Mouse (Mus musculus) stomach, embryonic 15.5 days (tissue): ENCODE measurements around the gene Smarcc2. TPM values are rescaled to one million over a fixed set of nuclear protein-coding genes. Genes with fewer than 3 reads are reported as not detected.

ENCODE experiments used
- ATAC-seq: fragments of 200-750 bp; cut with Nextera tagmentation; 2 replicates; pipeline ENCODE4 v1.8.0; 2017; ENCODE audit warnings: low read depth, moderate number of reproducible peaks, moderate TSS enrichment; ENCODE audit not compliant: insufficient read depth, low FRiP score
- H3K27ac ChIP-seq: fragments of 300-500 bp; sonication (generic); 2 replicates; pipeline ENCODE4 v1.5.1; 2015; ENCODE audit warnings: mild to moderate bottlenecking, inconsistent platforms
- H3K27me3 ChIP-seq: fragments of 300-500 bp; sonication (generic); replicated peaks from 2 replicates; pipeline ENCODE4 v1.6.1; 2015; ENCODE audit warnings: inconsistent platforms
- H3K36me3 ChIP-seq: fragments of 300-500 bp; sonication (generic); 2 replicates; pipeline ENCODE4 v1.6.1; 2015; ENCODE audit warnings: inconsistent platforms
- H3K4me1 ChIP-seq: fragments of 300-500 bp; sonication (generic); 2 replicates; pipeline ENCODE4 v1.6.1; 2015; ENCODE audit warnings: inconsistent platforms
- H3K4me2 ChIP-seq: fragments of 300-500 bp; sonication (generic); 2 replicates; pipeline ENCODE4 v1.6.1; 2015; ENCODE audit warnings: mild to moderate bottlenecking, inconsistent platforms
- H3K4me3 ChIP-seq: fragments of 300-500 bp; sonication (generic); replicated peaks from 2 replicates; pipeline ENCODE4 v1.5.1; 2015; ENCODE audit warnings: inconsistent platforms
- H3K9ac ChIP-seq: fragments of 300-500 bp; sonication (generic); 2 replicates; pipeline ENCODE4 v1.6.1; 2015; ENCODE audit warnings: inconsistent platforms
- H3K9me3 ChIP-seq: fragments of 300-500 bp; sonication (generic); 2 replicates; pipeline ENCODE4 v1.6.1; 2016; ENCODE audit warnings: inconsistent platforms
- WGBS: fragments of 180-500 bp; shearing (Covaris S2); methylation state at CpG from one replicate; pipeline ENCODE4 v1.1.7; 2015; 5-methylcytosine and 5-hydroxymethylcytosine counted together
- polyA plus RNA-seq: library from polyadenylated mRNA; unstranded; fragments of >200 nt; fragmentation: Nextera tagmentation; extraction: Ambion mirVana; gene quantifications from 2 replicates; pipeline ENCODE4 v1.2.1, GENCODE M21; 2015

Smarcc2 gene
- polyA plus RNA-seq, 1 experiment from 2014 or later = 63.1 TPM

- peak overlapping the region; percentile 90; the same call in 1 of the 2 replicates for H3K27ac ChIP-seq
- H3K9me3 ChIP-seq = no peaks in the 10 kb centered on the region
- H3K9ac ChIP-seq = peak overlapping the region; percentile 95; the same call in 1 of the 2 replicates
- no peaks in the 10 kb centered on the region for H3K27me3 ChIP-seq
- peaks cover 11% of the 10 kb centered on the region; the same call in 1 of the 2 replicates for H3K36me3 ChIP-seq
- no peak for ATAC-seq
- WGBS = 31% methylated on average over 11 of the region's 11 CpGs
- peak overlapping the region; percentile 92 for H3K4me3 ChIP-seq
- H3K4me2 ChIP-seq = peak overlapping the region; percentile 98
- peaks cover 10% of the 10 kb centered on the region; the same call in 1 of the 2 replicates for H3K4me1 ChIP-seq
Observed at GRCm38 (mm10) chr10:128524111-128524731, 65.2 kb downstream of the Smarcc2 start.

DNA sequence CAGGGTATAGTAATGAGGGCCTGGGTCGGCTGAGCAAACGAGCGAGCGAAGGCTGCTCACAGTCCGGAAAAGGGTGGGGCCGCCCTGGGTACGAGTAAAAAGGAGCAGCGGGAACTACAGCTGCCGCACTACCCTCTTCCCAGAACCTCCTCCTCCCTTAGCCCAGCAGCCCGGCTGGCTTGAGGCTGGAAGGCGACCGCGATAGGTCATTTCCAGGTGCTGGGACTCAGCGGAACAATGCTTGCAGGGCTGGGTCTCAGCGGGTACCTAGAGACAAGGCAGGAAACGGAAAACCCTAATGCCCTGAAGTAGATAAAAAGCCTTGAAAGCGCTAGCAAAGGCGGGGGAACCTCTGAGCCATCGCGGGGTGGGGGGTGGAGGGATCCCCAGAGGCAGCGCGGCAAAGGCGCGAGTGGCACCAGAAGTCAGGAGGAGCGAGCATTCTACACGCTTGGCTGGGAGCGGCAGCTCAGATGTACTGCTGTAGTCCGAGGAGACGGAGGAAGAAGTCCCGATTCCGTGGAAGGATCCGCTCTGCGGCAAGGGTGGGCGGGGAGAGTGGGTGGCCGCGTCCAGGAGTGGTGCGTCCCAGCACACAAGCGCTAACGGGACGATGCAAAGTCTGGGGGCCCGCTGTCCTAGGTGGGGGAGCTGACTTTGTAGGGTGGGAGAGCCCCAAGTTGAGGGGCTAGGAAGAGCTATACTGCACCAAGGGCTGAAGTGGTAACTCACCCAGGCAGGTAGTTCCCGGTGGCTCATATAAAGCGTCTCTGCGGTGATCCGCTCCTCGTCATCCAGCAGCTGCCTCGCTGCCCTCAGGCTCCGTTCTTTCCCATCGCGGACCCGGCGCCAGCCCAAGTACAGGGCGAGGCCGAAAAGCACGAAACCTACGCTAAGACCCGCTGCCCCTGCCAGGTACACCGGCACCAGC, 65.9 kb downstream of the Smarcc2 start:
- Histone ChIP-seq H3K4me2 (peak overlapping the region; percentile 98), H3K4me1 (peaks cover 10% of the 10 kb centered on the region; the same call in 1 of the 2 replicates), H3K27me3 (no peaks in the 10 kb centered on the region), H3K36me3 (peaks cover 10% of the 10 kb centered on the region; the same call in 1 of the 2 replicates), H3K4me3 (peak overlapping the region; percentile 92), H3K9me3 (no peaks in the 10 kb centered on the region), H3K27ac (peak overlapping the region; percentile 90), H3K9ac (peak overlapping the region; percentile 95)
- WGBS = under 1% methylated on average over 58 of the region's 58 CpGs
- ATAC-seq = peak; percentile 17

DNA sequence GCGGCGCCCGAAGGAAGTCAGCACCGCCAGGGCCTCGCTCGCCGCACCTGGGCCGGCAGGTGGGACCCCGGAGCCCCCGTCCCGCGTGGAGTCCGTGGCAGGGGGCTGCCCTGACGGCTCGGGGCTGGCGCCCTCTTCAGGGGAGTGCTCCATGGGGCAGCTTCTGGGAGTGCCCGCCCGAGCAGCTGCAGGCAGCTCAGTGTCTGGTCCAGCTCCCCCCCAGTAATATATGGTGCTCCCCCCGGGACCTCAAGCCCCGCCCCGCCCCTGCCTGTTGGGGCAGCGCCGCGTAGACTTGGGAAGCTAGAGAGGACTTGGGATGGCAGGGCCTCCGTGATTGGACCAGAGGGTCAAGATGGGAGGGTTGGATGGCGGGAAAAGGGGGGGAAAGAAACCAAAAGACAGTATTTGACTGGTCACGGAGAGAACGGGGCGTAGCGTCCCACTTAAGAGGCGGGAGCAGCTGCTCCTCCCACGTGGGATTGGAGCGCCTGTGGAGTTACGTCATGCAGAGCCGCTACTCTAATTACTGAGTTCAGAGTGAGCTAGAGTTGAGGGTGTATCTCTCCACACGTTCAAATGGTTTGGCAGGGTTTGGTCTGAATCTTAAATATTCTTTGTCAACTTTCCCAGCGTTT, 66.7 kb downstream of the Smarcc2 start, which contains the start of gene Esyt1:
Gene Esyt1 (minus strand): TSS at position 201 of the 638 bp plus-strand sequence.
- Histone ChIP-seq H3K9me3 (no peaks in the 10 kb centered on the region), H3K27me3 (no peaks in the 10 kb centered on the region), H3K4me1 (peaks cover 10% of the 10 kb centered on the region; the same call in 1 of the 2 replicates), H3K36me3 (peaks cover 4% of the 10 kb centered on the region; the same call in 1 of the 2 replicates), H3K9ac (peak within 1 kb of the TSS; percentile 95), H3K27ac (peak within 1 kb of the TSS; percentile 90), H3K4me2 (peak within 1 kb of the TSS; percentile 98), H3K4me3 (peak within 1 kb of the TSS; percentile 92)
- ATAC-seq = peak; percentile 98
- WGBS = under 1% methylated on average over 37 of the region's 37 CpGs

- Histone ChIP-seq H3K4me3 (peak overlapping the region; percentile 92), H3K9ac (no peak overlapping the region), H3K9me3 (no peaks in the 10 kb centered on the region), H3K4me1 (peaks cover 10% of the 10 kb centered on the region; the same call in 1 of the 2 replicates), H3K27me3 (no peaks in the 10 kb centered on the region), H3K27ac (peak overlapping the region; percentile 60), H3K4me2 (peak overlapping the region; percentile 98), H3K36me3 (no peaks in the 10 kb centered on the region; the same call in 1 of the 2 replicates)
- 31% methylated on average over 28 of the region's 28 CpGs for whole genome bisulfite sequencing
- ATAC-seq = no peak
Observed at GRCm38 (mm10) chr10:128526366-128527356, 67.6 kb downstream of the Smarcc2 start.

- Histone ChIP-seq H3K27me3 (no peaks in the 10 kb centered on the region), H3K36me3 (no peaks in the 10 kb centered on the region), H3K27ac (no peak overlapping the region), H3K4me3 (no peak overlapping the region), H3K4me1 (peaks cover 4% of the 10 kb centered on the region; the same call in 1 of the 2 replicates), H3K9ac (no peak overlapping the region), H3K9me3 (no peaks in the 10 kb centered on the region), H3K4me2 (no peak overlapping the region)
- WGBS = 56% methylated on average over 2 of the region's 2 CpGs
- no peak for ATAC-seq
Observed at GRCm38 (mm10) chr10:128535206-128535605, 76.2 kb downstream of the Smarcc2 start.

- peak overlapping the region; percentile 67 for H3K27ac ChIP-seq
- no peaks in the 10 kb centered on the region for H3K27me3 ChIP-seq
- H3K9me3 ChIP-seq = no peaks in the 10 kb centered on the region
- peak overlapping the region; percentile 22; the same call in 1 of the 2 replicates for H3K4me3 ChIP-seq
- peak; percentile 23; the same call in 1 of the 2 replicates for ATAC-seq
- H3K4me2 ChIP-seq = peak overlapping the region; percentile 50
- no peak overlapping the region for H3K9ac ChIP-seq
- 72% methylated on average over 4 of the region's 4 CpGs for WGBS
- no peaks in the 10 kb centered on the region for H3K36me3 ChIP-seq
- H3K4me1 ChIP-seq = peaks cover 4% of the 10 kb centered on the region; the same call in 1 of the 2 replicates
Observed at GRCm38 (mm10) chr10:128535624-128536265, 76.7 kb downstream of the Smarcc2 start.

DNA sequence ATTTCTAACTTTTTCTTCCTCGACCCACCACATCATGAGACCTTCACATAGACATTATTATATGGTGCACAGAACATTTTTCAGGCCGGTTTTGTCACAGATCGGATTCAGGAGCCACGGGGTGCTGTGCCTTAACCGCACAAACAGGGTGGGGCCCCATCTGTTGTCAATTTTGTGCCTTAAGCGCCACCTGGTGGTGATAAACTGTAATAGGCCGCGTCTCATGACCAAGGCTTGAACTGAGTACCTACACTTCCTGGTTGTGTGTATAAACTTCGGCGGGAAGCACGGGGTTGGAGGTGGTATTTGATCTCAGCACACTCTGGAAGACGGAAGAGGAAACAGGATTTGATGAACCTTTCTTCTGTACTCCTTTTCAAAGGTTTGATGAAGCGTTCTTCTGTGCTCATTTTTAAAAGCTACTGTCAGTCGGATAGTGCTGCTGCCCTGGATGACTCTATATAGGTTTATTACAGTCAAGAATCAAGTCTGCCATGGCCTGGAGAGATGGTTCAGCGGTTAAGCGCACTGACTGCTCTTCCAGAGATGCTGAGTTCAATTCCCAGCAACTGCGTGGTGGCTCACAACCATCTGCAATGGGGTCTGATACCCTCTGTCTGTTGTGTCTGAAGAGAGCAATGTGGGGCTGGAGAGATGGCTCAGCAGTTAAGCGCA, 77.4 kb downstream of the Smarcc2 start:
- H3K36me3 ChIP-seq = no peaks in the 10 kb centered on the region
- peak; percentile 93 for ATAC-seq
- H3K27me3 ChIP-seq = no peaks in the 10 kb centered on the region
- peak overlapping the region; percentile 67 for H3K27ac ChIP-seq
- H3K9ac ChIP-seq = no peak overlapping the region
- WGBS = 14% methylated on average over 18 of the region's 18 CpGs
- H3K4me1 ChIP-seq = peaks cover 4% of the 10 kb centered on the region; the same call in 1 of the 2 replicates
- H3K4me3 ChIP-seq = peak overlapping the region; percentile 22
- H3K4me2 ChIP-seq = peak overlapping the region; percentile 50
- no peaks in the 10 kb centered on the region for H3K9me3 ChIP-seq

GRCm38 (mm10) chr10:128538340-128538870, 79.4 kb downstream of the Smarcc2 start:
- H3K36me3 ChIP-seq = no peaks in the 10 kb centered on the region
- H3K4me2 ChIP-seq = no peak overlapping the region
- H3K27ac ChIP-seq = no peak overlapping the region
- no peak overlapping the region for H3K9ac ChIP-seq
- H3K9me3 ChIP-seq = no peaks in the 10 kb centered on the region
- no peak for ATAC-seq
- WGBS = 93% methylated on average over 1 of the region's 1 CpGs
- H3K27me3 ChIP-seq = no peaks in the 10 kb centered on the region
- peaks cover 4% of the 10 kb centered on the region; the same call in 1 of the 2 replicates for H3K4me1 ChIP-seq
- H3K4me3 ChIP-seq = no peak overlapping the region
